Mouse (Mus musculus): ENCODE results near the gene Gm38392.

- TF ChIP-seq POLR2A (IDR thresholded peaks at IDR 0.05; ENCODE audit: borderline replicate concordance, control insufficient read depth, low read depth, low read length) (no peak), CTCF (IDR thresholded peaks at IDR 0.05; ENCODE audit: control insufficient read depth, insufficient read depth, low read length) (peak; percentile 97)
Measured at GRCm38 (mm10) chr3:88245811-88246210, 41.2 kb downstream of the Gm38392 start.

Data from bone marrow, adult 2 months (tissue).